Mouse (Mus musculus): ENCODE measurements at regions not wholly inside any gene's neighbourhood (a gene's known extent, or its start where the extent isn't known, plus 50 kb on each side); places are given as distances from the start of the nearest gene placed in this dataset.

GRCm38 (mm10) chr6:51287807-51288206 is 144.7 kb upstream of the Nfe2l3 start:
- TF ChIP-seq CTCF (IDR thresholded peaks at IDR 0.05; ENCODE audit: extremely low read depth, insufficient read depth, insufficient read length, insufficient replicate concordance) (no peak), POLR2A (IDR thresholded peaks at IDR 0.05; ENCODE audit: low read depth, low read length) (no peak)
